Mouse (Mus musculus) ES-CJ7 (cell line): ENCODE data around the gene Erp27.

Experiments used
- DNase-seq: peaks from one replicate; pipeline ENCODE4 v3.0.0; 2011; ENCODE audit warnings: low read depth, low spot score

Erp27 gene

GRCm38 (mm10) chr6:136939326-136940187 lies 17.6 kb upstream of the Erp27 start:
- no peak for DNase-seq

GRCm38 (mm10) chr6:136938331-136939126 lies 16.5 kb upstream of the Erp27 start:
- DNase-seq, result no peak

GRCm38 (mm10) chr6:136937117-136937516 lies 15.1 kb upstream of the Erp27 start:
- DNase-seq, result no peak

- no peak for DNase-seq
These were observed 14.4 kb upstream of the Erp27 start for GRCm38 (mm10) chr6:136936361-136936760.

GRCm38 (mm10) chr6:136935233-136935632 lies 13.3 kb upstream of the Erp27 start:
- DNase-seq, result no peak

GRCm38 (mm10) chr6:136934068-136934467 lies 12.1 kb upstream of the Erp27 start:
- no peak for DNase-seq

- DNase-seq, result no peak
These were observed 9.3 kb upstream of the Erp27 start for GRCm38 (mm10) chr6:136931246-136931645.

GRCm38 (mm10) chr6:136930677-136931076 lies 8.7 kb upstream of the Erp27 start:
- peak; percentile 46 for DNase-seq

GRCm38 (mm10) chr6:136927626-136928025 lies 5.6 kb upstream of the Erp27 start:
- DNase-seq, result no peak

- DNase-seq, result no peak
These were observed 3.1 kb upstream of the Erp27 start for GRCm38 (mm10) chr6:136925049-136925448.

GRCm38 (mm10) chr6:136923532-136923931 lies 1.6 kb upstream of the Erp27 start, which contains the start of gene Pde6h:
Gene Pde6h, plus strand, starts transcription at chr6:136923832.
- no peak for DNase-seq

- no peak for DNase-seq
These were observed 891 bp upstream of the Erp27 start for GRCm38 (mm10) chr6:136922871-136923270.

GRCm38 (mm10) chr6:136921601-136922000 lies 379 bp downstream of the Erp27 start:
- no peak for DNase-seq

- DNase-seq, result peak; percentile 33
These were observed 1.4 kb downstream of the Erp27 start for GRCm38 (mm10) chr6:136920320-136921257.

GRCm38 (mm10) chr6:136917885-136918284 lies 4.1 kb downstream of the Erp27 start:
- no peak for DNase-seq

- DNase-seq, result no peak
These were observed 6.1 kb downstream of the Erp27 start for GRCm38 (mm10) chr6:136915721-136916395.

- DNase-seq, result no peak
These were observed 7.7 kb downstream of the Erp27 start for GRCm38 (mm10) chr6:136914234-136914633.

GRCm38 (mm10) chr6:136913384-136914126 lies 8.4 kb downstream of the Erp27 start:
- no peak for DNase-seq

- no peak for DNase-seq
These were observed 9.2 kb downstream of the Erp27 start for GRCm38 (mm10) chr6:136912751-136913265.
